Mouse (Mus musculus) spleen, adult 12 weeks (tissue): Measurements from ENCODE around the gene Iqschfp.

Experiments
- DNase-seq: peaks from one replicate; pipeline ENCODE4 v3.0.0; 2022; ENCODE audit warnings: low spot score

Iqschfp gene

DNA sequence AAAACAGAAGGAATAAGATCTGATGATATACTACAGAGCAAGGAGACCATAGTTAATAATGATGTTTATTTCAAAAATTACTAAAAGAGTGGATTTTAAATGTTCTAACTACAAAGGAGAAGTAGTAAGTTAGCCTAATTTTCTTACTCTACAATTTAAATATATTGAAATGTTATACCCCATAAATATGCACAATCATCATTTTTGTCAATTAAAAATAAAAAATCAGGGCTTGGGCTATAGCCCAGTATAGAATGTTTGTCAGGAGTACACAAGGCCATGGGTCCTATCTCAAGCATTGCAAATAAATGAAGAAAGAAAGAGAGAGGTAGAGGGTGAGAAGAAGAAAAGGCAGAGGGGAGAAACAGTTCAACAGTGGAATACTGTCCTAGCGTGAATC is 559.6 kb downstream of the Iqschfp start:
- no peak for DNase-seq

DNA sequence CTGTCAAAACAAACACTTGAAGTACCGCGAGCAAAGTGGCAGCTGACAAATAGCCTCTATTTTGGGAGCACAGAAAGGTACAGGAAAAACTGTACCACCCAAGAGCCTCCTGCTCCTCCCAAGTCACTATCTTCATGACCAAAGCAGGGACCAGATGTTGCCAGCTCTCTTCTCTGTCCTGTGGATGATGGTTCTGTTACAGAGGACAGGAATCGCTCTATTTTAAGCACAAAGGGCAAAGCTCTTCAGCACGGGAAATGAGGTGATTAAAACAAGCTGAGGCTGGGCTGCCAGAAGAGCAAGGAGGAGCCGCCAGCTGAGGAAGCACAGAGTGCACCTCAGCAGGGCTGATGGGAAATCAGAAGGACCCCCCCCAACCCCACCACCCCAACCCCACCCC is 561.2 kb downstream of the Iqschfp start:
- no peak for DNase-seq

DNA sequence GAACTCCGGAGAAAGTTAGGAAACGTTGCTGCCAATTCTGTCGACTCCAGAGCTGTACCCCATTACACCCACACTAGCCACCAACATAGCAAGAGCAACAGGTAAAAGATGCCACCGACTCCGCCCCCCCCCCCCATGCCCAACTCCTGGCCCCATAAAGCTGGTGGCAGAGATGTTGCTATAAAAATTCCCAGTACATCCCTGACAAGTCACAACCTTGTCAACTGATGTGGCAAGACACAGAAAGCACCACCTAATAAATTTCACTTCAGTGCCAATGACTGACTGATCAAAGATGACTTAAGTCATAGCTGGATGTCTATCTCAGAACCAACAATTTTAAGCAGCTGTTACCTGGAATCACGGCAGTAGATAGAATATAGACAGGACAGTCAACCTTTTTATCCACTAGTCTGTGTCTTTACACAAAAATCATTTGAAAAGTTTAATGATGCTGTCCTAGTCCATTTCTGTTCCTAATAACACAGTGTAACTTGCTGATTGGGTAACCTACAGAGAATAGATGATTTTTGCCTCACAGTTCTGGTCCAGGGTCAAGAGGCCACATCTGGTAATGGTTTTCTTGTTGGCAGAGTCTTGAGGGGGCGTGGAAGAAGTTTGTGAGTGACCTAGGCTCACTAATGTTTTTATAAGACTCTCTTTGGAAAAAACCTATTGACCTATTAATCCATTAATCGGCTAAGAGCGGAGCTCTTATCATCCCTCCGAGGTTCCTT is 561.9 kb downstream of the Iqschfp start:
- no peak for DNase-seq

DNA sequence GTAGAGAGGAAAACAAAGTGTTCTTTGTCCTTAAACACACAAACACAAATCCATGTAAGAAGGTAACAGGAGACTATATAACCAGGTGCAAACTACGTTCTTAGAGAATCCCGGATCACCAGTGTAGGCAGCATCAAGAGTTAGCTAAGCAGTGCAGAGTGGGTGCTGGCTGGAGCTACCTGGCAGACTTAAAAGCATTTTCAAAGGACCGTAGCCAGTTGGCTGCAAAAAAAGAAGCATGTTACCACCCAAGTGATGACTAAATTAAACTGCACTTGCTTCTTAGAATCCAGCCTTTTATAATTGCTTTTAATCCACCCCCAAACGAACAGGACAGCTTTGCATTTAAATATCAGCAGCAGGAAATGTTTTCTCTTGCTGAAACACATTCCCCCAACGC is 574.6 kb downstream of the Iqschfp start:
- no peak for DNase-seq

DNA sequence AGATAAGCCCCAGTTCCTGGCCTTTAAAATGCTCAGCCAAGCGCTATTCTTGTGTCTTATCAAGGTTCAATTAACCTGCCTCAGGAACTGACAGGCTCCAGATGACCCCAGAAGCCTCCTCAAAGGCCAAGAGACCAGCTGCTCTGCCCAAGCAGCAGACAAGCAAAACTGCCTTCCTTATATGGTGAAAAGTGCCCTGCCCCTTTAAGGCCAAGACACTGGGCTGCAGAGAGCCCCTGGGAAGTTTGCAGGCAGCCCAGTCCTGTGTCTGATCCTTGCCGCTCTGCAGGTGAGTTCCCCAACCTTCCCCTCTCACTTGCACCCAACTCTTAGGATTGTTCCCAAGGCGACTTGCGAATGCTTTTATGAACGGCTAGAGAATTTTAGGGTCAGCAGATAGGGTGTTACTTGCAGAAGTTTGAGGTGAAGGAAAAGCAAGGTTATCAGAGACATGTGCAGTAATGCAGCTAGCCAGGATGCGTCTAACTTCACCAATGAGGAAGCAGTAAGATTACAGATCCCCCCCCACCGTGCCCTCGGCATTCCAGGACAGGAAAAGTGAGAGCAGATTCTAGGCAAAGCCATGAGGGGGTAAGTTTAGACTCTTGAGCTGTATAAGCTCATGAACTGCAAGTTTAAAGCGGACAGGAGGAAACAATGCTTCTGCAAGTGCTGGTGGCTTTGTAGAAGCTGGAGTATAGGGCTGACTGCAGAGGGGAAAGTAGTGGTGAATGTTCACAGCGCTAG is 576.1 kb downstream of the Iqschfp start:
- no peak for DNase-seq

DNA sequence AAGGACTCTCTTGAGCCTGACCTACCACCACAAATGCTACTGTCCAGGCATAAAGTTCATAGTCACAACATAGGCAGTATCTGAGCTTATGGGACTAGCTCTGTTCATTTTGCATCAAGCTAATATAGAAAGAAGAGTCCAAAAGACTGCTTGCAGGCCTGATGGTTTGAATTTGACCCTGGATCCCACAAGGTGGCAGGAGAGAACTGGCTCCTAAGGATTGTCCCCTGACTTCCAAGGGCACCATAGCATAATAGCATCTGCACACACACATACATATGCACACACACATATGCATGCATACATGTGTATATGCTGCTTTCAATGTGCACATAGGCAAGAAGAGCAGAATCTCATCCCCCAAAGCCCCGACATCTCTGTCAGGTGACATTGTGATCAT is 577.6 kb downstream of the Iqschfp start:
- DNase-seq: no peak

DNA sequence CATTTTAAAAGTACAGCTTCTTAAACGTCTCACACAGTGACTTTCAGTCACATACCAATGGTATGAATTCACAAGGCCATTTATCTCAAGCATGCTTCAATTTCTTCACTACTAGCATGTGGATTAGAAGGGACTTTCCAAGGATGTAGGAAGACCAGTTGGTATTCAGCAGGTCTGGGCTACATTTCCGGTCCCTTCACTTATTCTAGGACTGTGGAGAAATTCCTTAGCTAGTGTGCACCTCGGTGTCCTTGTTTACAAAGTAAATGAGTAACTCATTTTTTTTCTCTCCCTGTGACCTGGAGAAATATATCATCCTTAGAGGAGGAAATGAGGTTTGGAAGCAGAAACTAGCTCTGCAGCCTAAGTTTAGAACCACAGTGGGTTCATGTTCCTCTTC is 578.0 kb downstream of the Iqschfp start:
- DNase-seq: no peak

DNA sequence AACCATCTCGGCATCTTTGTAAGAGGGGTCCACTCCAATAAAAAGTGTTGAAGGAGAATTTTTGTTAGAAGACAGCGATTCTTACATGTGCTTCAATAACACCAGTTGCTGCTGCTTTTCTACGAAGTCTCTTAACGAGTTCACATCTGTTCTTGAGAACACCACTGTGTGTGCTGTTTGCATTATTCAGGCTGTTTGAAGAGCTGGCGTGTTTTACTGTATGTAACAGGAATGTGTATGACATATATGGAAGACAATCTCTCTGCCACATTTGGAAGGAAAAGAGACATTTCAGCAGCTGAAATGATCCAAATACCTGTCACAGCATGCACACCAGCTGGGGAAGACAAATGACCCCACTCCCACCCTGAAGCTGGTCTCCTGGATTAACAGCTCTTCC is 578.6 kb downstream of the Iqschfp start:
- no peak for DNase-seq

DNA sequence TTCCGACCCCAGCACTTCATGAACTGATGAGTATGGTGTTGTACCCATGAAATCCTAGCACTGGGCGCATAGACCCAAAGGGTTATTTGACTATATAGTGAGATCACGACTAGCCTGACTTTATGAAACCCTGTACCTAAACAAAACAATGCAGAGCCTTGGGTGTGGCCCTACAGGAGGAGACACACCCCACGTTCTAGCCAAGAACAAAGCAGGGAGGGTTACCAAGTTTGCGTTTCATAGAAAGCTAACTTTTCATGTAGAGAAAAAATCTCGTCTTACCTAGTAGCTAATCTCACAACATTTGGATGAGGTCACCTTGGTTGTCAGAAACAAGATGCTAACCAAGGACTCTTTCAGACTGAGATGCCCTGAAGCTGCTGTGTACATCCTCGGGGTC is 584.3 kb downstream of the Iqschfp start:
- DNase-seq: no peak

DNA sequence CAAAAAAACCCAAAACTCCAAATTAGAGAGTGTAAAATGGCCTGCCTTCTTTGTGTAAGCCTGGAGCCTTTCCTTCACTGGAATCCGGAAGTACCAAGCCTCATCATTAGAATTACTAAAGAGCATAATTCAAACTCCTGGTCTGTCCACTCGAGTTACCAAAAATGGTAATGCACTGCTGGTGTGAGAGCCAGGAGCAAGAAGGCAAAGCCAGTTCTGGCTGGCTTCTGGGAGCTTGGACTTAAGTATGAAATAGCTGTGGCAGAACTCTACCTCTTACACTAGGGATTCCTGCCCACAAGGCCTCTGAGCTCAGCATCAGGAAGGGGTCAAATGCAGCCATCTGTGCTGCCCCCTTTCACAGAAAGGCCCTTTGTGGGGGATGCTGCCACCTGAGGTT is 585.4 kb downstream of the Iqschfp start:
- no peak for DNase-seq

DNA sequence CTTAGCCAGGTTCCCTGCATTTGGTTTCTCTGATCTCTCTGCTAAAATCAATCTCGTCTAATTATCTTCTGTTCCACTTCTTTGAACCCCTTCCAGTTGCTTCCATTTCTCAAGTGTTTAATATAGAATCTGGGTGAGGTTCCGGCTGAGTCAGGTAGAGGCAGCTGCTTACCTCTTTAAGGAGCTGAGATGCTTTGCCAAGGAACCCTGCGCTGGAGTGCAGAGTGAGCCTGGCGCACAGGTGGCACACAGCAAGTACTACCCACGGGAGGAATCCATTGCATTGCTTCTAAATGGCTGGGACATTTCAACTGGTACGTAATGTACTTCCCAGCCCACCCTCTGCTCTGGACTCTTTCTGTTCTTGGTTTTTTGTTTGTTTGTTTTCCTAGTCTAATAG is 587.2 kb downstream of the Iqschfp start:
- no peak for DNase-seq

DNA sequence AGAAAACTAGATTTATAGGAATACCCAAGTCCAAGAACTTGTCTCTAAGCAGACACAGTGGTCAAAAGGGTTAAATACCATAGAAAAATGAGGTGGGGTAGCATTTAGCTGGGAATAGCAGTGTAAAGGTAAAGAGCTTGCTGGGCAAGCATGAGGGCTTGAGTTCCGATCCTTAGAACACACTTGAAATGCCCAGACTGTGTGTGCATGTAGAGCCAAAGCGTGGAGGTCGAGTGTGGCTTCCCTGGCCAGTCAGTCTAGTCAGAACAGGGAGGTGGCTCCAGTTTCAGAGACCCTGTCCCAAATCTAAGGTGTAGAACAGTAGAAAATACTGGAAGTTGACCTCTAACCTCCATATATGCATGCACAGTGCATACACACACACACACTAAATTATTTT is 591.5 kb downstream of the Iqschfp start:
- no peak for DNase-seq

DNA sequence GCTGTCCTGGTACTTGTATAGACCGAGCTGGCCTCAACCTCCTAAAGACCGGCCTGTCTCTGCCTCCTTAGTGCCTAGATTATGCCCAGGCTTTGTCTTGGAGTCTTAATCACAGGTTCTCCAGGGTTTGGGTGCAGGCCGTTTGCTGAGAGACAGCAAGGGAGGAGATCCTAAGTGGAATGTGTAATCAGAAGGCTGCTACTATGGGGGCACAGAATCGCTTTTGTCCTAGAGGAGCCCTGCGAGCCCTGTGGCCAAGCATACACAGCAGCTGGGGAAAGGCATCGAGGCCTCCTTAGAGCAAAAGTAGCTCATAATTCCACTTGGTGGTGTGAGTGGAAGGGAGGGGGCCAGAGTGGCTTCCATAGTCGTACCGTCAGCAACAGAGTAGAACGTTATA is 592.0 kb downstream of the Iqschfp start:
- no peak for DNase-seq

DNA sequence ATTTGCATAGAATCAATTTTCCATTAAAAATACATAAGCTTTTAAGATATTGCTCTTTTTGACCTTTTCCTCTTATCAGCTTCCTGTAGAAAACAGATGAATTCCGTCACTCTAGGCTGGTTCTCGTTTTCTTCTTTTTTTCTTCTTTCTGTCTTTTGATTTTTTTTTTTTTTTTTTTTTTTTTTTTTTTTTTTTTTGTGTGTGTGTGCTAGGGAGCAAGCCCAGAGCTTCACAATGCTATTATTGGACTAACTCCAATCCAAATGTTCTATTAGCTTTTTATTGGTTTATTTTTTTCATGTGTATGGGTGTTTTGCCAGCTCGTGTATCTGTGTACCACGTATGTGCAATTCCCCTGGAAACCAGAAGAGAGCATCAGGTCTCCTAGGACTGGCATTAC is 592.5 kb downstream of the Iqschfp start:
- DNase-seq: no peak

DNA sequence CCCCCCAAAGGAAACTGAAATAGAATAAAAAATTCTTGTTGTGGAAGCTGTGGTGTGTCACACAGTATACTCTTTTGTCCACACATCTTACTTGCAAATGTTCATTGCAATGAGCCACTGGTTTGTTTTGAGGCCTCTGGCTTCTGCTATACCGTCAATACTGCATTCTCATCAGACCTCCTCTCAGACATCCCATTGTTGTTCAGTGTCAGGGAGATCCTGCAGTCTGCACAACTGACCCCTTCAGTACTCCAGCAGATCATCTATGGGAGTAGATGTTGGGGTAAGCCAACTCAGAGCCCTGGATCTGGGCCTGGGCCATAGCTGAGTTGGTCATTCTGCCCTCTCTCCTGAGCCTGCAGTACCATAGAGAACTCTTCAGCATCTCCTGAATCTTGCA is 595.6 kb downstream of the Iqschfp start:
- no peak for DNase-seq

DNA sequence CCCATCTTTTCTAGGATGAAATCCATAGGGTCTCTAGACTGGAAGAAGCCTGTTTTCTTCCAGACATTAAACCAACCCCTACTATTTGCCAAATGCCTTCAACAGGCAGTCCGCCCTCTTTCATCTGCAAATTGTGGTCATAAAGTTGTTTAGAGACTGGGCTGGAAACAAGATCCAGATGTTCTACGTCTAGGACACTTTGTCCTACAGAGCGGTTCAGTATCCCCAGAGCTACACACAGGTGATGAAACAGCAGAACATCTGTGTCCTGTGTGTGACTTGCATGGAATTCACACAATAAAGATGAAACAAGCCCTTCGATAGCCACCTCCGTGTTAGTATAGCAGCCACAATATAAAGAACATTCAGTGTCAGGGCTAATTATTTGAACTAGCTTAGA is 596.3 kb downstream of the Iqschfp start:
- DNase-seq: no peak

DNA sequence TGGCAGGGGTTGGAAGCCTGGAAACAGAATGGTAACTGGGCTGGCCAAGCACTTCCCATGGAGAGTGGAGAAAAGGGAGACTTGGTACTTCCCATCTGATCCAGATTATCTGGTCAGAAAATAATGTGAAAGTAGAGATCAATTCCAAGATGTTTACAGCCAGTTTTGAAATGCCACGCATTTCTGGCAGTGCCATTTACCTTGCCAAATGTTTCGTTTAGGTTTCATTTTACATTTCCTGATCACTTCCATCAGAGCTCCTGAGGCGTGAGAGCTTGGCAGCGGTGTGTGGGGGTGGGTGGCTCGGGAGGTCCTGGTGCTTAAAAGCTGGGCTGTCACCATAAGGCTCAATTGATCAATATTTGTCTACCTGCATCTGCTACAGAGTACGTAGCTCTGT is 599.5 kb downstream of the Iqschfp start:
- no peak for DNase-seq

DNA sequence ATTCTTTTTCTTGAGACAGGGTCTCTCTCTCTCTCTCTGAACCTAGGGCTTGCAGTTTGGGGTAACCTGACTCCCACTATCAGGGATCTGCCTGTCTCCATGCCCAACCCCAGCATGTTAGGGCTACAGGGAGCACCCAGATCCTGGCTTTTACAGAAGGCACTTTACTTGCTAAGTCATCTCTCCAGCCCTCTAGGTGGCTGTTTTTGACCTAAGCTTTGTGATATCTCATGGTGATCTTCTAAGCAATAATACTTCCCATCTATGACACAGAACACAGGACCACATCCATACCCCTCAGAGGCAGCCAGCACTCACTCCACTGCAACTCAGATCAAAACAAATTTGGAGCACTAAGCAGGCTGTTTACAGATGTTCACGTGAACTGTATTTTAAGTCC is 600.0 kb downstream of the Iqschfp start:
- no peak for DNase-seq

DNA sequence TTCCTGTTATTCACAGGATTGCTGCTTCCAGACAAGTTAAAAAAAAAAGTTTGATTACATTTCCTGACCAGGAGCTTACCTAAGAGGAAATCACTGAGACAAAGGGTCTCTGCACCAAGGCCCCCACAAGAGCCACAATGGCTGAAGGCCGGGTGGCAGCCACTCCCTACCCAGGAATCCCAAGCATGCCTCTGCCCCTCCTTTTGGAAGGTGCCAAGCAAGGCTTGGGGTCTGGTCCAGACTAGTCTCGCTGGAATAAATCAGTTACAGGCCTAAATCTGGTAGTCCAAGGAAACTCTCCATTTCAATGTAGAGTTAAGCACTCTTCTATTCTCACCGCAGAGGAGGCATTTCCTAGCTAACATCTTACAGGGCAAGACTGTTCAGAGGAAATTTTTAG is 600.5 kb downstream of the Iqschfp start:
- no peak for DNase-seq

DNA sequence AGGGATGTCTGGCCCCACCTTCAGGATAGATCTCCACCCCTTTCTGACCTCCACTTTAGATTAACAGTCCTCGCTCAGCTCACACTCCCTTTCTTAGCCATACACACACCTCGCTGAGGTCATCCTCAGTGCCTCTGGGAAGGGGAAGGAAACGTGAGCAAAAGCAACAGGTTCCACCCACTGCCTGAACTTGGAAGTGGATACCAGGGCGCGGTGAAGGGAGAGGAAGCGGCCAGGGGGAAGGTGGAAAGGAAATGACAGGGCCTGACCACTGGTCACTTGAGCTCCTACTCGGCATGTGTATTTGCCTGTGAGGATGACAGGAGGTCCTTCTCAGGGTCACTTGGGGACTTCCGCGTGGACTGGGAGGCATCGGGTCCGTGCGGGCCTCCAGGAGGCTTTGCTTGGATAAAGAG is 601.1 kb downstream of the Iqschfp start:
- no peak for DNase-seq

DNA sequence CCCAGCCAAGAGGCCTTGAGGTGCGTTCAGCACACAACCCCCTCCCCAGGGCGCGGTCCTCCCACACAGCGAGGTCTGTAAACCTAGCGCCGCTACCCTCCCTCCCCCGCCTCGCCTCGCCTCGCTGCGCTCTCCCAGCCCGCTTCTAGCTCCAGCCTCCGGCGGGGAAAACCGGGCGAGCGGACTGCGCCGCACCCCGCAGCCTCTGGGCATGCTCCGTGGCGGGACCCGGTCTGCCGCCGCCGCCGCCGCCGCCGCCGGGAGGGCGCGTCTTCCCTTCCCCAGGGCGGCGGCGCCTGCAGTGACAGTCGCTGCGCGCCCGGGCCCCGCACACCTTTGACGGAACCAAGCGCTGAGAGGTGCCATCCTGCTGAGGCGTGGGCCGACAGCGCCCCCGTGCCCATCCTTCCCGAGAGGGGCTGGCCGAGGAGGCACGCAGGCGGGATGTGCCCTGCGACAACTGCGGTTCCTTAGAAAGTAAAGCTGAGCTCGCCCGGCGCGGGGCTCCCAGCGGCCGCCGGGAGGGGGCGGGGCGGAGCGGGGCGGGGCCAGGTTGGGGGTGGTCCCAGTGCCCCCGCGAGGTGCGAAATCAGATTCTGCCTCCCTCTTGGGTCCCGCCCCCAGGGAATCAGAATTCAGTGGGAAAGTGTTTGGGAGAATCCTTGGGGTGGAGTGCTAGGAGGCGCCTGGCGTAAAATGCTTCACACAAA is 601.7 kb downstream of the Iqschfp start:
- peak; percentile 42 for DNase-seq

DNA sequence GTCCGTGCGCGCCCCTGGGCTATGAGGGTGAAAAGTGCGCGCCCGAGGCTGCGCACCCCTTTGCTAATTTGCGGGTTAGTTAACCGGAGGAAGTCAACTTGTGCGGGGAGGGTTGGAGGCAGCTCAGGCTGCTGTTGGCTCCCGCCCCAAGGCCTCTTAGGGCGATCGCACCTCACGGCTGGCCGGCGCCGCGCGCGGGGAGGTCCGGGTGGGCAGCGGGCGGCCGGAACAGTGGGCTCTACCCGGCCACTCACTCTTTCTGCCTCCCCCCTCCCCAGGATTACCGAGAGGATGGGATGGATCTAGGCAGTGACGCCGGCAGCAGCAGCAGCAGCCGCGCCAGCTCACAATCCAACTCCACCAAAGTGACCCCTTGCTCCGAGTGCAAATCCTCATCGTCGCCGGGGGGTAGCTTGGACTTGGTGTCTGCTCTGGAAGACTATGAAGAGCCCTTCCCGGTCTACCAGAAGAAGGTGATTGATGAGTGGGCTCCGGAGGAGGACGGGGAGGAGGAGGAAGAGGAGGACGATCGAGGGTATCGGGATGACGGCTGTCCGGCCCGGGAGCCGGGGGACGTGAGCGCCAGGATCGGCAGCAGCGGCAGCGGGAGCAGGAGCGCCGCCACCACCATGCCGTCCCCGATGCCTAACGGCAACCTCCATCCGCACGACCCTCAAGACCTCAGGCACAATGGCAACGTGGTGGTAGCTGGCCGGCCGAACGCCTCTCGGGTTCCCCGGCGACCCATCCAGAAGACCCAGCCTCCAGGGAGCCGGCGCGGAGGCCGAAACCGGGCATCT is 602.5 kb downstream of the Iqschfp start:
- no peak for DNase-seq
